Mouse (Mus musculus): ENCODE results near the gene Fam89a.
A peak's percentile ranks its signal among the peaks of the same experiment; 100 is the strongest.

The Fam89a gene

DNA sequence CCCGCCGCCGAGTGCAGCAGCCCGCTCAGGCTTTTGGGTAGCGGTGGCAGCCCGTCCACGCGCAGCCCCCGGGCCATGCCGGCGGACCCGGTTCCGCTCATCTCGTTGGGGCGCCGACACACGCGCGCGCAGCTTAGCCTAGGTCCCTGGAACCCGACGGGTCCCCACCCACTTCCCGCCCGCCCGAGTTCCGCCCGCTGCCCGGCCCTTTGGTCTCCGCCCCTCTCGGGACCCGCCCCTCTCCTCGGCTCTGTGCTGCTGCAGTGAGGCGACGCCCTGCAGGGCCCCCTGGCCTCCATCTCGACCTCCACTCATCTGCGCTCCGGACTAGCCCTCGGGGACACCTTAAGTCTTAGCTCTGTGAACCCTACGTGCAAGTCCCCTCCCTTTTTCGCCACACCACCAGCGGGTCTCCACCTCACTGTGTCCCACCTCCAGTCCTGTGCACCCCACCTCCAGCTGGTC, at the start of gene Fam89a:
Gene Fam89a, minus strand, starts transcription at position 124 of the 465 bp plus-strand sequence.
- DNase-seq (ENCODE audit: low spot score in 2 of 2) = peak; percentile 63 to 82

DNA sequence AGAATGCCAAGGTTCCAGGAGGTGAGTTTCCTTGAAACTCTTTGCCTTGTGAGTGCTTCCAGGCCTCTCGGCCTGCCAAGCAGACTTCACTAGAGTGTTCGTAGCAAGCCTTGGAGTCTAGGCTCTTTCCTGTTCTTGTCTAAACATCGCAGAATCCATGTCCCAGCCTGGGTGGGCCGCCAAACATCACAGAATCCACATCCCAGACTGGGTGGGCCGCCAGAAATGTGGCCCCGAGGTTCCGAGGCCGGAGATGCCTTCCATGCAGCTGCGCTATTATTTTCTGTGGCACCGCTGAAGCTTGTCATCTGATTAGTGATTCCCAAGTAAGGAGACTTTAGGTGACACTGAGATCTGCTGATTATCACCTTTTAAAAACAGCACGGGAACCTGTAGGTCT, 48.9 kb upstream of the Fam89a start:
- DNase-seq (ENCODE audit: low spot score in 2 of 2) = no peak

DNA sequence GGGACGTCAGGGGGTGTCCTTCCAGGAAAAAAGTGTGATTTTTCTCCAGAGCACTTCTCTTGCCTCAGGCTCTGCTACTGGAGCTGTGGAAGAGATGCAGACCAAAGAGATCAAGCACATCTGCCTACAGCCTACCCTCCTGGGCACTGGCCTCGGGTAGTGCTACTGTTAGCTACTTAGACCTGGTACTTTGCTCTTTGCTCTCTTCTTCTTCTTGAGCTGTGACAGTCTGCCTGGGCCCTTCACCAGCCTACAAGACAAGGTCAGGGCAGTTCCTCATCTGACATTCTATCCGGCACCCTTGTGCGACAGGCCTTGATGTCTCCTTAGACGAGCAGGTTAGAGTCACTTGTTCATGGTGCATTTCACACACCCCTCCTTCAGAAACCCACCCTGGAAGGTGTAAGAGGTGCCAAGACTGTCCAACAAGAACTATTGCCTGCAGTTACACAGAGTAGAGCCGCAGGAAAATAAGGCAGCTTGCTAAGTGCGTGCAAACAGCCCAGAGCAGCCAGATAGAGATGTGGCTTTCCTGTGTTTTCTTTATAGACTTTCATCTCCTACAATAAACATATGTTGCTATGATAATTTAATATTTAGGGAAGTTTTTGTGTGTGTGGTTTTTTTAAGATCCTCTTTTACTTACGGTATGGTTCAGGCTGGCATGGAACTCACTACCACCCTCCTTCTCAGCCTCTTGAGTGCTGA, 44.3 kb upstream of the Fam89a start:
- DNase-seq (ENCODE audit: low spot score in 2 of 2) = no peak

- DNase-seq (ENCODE audit: low spot score in 2 of 2) = peak; percentile 49 to 81
Observed at GRCm38 (mm10) chr8:124794486-124794780, 42.8 kb upstream of the Fam89a start.

GRCm38 (mm10) chr8:124793661-124794485, 42.2 kb upstream of the Fam89a start:
- no peak for DNase-seq (ENCODE audit: low spot score in 2 of 2)

GRCm38 (mm10) chr8:124793172-124793651, 41.6 kb upstream of the Fam89a start:
- DNase-seq (ENCODE audit: low spot score in 2 of 2) = peak; percentile 81 to 94

DNA sequence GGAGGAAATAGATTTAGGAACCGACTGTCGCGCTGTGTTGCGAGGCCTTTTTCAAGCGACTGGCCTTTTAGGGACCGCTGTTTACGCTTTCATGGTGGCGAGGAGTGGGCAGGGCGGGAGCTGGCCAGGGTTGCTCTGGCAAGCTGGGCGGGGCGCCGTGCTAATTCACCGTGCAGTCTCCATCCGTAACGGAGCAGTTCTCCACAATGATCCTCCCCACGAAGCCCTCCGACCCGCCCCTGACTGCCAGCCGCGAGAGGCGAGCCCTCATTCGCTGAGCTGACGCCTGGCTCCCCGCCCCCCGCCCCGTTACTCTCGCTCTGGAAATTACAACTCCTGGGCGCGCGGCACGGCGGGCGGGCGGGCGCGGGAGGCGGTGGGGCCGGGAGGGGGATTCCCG, 41.1 kb upstream of the Fam89a start, which contains the start of gene Trim67:
Gene Trim67, plus strand, starts transcription at position 385 of the 400 bp plus-strand sequence.
- no peak for DNase-seq (ENCODE audit: low spot score in 2 of 2)

DNA sequence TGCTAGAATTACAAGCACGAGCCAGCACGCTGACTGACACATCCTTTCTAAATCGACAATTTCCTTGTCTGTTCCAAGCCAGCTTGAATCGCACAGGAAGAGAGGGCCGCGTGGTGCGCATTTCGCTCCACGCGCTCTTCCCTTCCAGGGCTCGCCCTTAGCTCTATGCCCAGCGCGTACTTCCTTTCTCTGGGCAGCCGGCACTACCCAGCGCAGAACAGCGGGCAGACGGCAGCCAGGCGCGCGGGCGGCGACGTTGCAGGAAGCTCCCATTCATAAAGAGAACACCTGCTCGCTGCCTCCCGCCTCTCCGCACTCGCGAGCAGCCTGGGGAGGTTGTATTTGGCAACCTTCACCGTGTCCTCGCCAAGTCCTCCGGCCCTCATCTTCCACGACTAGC, 40.6 kb upstream of the Fam89a start:
- DNase-seq (ENCODE audit: low spot score in 2 of 2) = no peak

DNA sequence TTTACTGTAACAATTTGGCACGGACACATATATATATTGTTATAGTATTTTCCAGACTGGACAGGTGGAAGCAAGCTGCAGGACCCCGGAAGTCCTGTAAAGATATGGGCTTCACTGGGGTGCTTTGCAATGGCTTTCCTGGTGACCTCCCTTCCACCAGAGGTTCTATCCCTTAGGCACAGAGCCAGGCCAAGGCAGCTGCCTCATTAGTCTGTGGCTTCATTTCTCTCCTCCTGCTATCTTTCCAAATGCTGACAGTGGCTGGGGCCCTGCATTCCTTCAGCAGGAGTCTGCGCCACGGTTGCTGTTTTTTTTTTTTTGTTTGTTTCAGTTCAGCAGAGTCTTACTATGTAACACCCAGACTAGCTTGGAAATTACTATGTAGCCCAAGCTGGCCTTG, 40.1 kb upstream of the Fam89a start:
- DNase-seq (ENCODE audit: low spot score in 2 of 2) = no peak

DNA sequence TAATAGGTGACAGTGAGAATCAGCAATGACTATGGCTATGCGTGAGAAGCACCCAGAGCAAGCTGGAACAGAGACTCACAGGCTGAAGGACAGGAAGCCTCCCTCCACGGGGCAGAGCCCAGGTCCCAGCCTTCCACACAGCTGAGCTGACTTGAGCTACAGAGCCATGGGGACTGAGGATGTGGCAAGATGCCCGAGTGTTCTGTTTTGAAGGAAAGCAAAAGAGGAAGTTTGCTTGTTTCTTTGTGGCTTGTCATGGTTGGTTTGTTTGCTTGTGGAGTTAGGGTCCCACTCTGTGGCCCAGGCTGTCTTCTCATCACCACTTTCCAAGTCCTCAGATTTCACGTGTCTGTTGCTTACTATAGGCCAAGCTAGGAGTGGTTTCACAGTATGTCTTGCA, 39.0 kb upstream of the Fam89a start:
- no peak for DNase-seq (ENCODE audit: low spot score in 2 of 2)

- no peak for DNase-seq (ENCODE audit: low spot score in 2 of 2)
Observed at GRCm38 (mm10) chr8:124784613-124785012, 33.0 kb upstream of the Fam89a start.

GRCm38 (mm10) chr8:124783228-124783627, 31.6 kb upstream of the Fam89a start:
- no peak for DNase-seq (ENCODE audit: low spot score in 2 of 2)

DNA sequence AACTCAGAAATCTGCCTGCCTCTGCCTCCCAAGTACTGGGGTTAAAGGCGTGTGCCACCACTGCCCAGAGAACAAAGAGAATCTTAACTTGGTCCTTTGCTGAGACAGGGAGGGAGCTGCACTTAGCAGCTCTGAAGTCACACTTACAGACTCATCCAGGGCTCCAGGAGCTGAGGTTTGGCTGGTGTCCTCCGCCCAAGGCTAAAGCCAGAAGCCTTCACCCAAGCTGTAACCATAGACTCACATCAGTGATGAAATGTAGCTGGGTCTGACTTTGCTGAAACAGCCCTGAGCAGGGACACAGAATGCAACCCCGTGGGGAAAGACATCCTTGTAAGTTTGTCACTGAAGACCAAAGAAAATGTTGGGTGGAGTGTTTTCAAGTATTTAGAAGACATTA, 30.8 kb upstream of the Fam89a start:
- no peak for DNase-seq (ENCODE audit: low spot score in 2 of 2)

GRCm38 (mm10) chr8:124780236-124780635, 28.6 kb upstream of the Fam89a start:
- no peak for DNase-seq (ENCODE audit: low spot score in 2 of 2)

DNA sequence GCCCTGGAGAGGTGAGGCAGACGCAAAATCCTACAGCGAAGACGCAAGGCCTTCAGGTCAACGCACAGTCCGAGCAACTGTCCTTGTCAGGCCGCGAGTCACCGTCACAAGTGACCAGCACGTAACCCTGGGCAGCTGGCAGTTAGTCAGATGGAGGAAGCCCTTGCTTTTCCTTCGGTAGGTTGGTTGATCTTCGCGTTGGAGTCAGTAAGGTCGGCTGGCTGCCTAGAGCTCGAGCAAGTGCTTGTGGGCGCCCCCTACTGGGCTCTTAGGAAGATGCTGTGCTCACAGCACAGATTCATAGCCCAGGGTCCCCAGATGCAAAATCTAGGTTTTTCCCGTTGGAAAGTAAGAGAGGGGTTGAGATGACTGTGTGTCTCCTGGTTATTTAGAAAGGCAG, 24.1 kb upstream of the Fam89a start:
- DNase-seq (ENCODE audit: low spot score in 2 of 2) = peak; percentile 41 to 81

- DNase-seq (ENCODE audit: low spot score in 2 of 2) = no peak
Observed at GRCm38 (mm10) chr8:124772389-124772788, 20.8 kb upstream of the Fam89a start.

GRCm38 (mm10) chr8:124763061-124763460, 11.4 kb upstream of the Fam89a start:
- no peak for DNase-seq (ENCODE audit: low spot score in 2 of 2)

DNA sequence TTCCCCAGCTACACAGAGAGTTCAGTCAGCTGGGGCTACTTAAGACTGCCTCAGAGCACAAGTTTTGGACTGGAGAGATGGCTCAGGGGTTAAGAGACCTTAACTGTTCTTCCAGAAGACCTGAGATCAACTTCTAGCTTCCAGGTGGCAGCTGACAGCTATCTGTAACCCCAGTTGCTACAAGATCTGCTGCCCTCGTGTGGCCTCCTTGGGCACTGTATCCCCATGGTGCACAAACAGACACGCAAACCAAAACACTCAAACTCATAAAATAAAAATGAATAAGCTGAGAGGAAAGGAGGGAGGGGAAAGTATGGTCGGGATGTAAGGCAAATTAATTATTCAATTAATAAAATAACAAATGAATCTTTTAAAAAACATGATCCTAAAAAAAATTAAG, 6.9 kb upstream of the Fam89a start:
- peak; percentile 54 to 75 for DNase-seq (ENCODE audit: low spot score in 2 of 2)

DNA sequence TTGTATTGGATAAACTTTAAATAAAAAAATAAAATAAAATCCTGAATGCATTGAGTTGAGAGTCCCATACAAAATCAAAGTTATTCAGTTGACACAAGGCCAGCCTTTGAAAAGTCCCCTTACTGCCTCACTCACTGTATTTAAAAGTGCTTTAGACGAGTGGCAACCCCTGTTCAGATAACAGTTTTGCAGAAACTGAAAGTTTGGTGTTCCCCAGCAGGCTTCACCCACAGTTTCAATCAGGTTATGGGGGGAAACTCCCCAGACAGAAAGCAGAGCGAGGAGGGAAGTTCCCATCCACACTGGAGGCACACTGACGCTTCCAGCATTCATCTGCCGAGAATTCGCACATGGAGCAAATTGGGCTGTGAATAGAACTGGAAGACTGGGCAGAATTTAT, 5.0 kb upstream of the Fam89a start:
- no peak for DNase-seq (ENCODE audit: low spot score in 2 of 2)

DNA sequence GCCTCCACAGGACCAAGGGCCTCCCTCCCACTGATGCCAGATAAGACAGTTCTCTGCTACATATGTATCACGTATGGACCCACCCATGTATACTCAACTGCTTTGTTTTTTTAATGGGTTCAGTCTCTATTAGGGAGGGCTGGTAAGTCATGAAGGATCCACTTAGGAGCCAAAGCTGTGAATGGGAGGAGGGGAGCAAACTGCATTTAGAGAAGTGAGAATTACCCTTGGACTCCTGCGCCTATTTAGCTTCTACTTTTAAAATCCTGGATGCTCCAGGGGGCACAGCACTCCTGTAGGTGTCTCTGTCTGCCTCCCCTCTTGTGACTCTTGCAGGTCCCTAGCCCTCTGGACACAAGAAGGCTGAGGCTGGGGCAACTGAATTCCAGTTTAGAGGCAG, 4.5 kb upstream of the Fam89a start:
- DNase-seq (ENCODE audit: low spot score in 2 of 2) = no peak

GRCm38 (mm10) chr8:124755481-124755880, 3.8 kb upstream of the Fam89a start:
- DNase-seq (ENCODE audit: low spot score in 2 of 2) = no peak

DNA sequence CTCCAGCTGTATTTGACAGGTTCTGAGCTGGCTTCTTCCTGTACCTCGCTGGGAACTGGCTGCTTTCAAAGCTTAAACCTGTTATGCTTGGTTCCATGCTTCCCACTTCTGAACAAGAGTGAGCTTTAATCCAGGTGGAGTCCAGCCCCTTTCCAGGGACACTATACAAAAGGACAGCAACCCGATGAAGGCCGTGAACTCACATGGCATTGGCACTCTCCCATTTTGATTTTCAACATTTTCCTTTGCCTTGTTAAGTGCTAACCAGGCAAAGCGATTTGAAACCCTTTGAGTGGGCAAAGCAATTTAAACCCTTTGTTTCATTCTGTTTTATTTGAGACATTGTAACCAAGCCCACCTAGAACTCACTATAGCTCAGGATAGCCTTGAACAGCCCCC, 3.2 kb upstream of the Fam89a start:
- no peak for DNase-seq (ENCODE audit: low spot score in 2 of 2)
